Mouse (Mus musculus) forebrain, postnatal 0 days (tissue): ENCODE results near the gene Eif5b. TPM values are rescaled to one million over a fixed set of nuclear protein-coding genes. Genes with fewer than 3 reads are reported as not detected.

Experiments used
- ATAC-seq: fragments of 200-750 bp; cut with Nextera tagmentation; 2 replicates; pipeline ENCODE4 v1.8.0; 2017; ENCODE audit warnings: mild to moderate bottlenecking, moderate library complexity
- DNase-seq: peaks from one replicate; pipeline ENCODE4 v3.0.0-alpha.2; 2015
- H3K27ac ChIP-seq: fragments of 300-500 bp; sonication (generic); 2 replicates; pipeline ENCODE4 v1.5.1; 2014; ENCODE audit warnings: low read depth, mild to moderate bottlenecking, antibody characterized with exemption, low read length, moderate library complexity, mixed read lengths
- H3K27me3 ChIP-seq: fragments of 300-500 bp; sonication (generic); 2 replicates; pipeline ENCODE4 v1.6.1; 2014; ENCODE audit warnings: mild to moderate bottlenecking, low read length, mixed read lengths; ENCODE audit not compliant: insufficient read depth
- H3K36me3 ChIP-seq: fragments of 300-500 bp; sonication (generic); 2 replicates; pipeline ENCODE4 v1.6.1; 2014; ENCODE audit warnings: mild to moderate bottlenecking, moderate library complexity; ENCODE audit not compliant: insufficient read depth
- H3K4me1 ChIP-seq: fragments of 300-500 bp; sonication (generic); 2 replicates; pipeline ENCODE4 v1.6.1; 2014; ENCODE audit warnings: antibody characterized with exemption; ENCODE audit not compliant: insufficient read depth
- H3K4me2 ChIP-seq: fragments of 300-500 bp; sonication (generic); 2 replicates; pipeline ENCODE4 v1.6.1; 2014; ENCODE audit warnings: low read depth, mild to moderate bottlenecking, moderate library complexity
- H3K4me3 ChIP-seq: fragments of 300-500 bp; sonication (generic); 2 replicates; pipeline ENCODE4 v1.5.1; 2014; ENCODE audit warnings: low read depth, low read length, mixed read lengths
- H3K9ac ChIP-seq: fragments of 300-500 bp; sonication (generic); 2 replicates; pipeline ENCODE4 v1.6.1; 2014; ENCODE audit warnings: mild to moderate bottlenecking
- H3K9me3 ChIP-seq: fragments of 300-500 bp; sonication (generic); 2 replicates; pipeline ENCODE4 v1.6.1; 2016; ENCODE audit warnings: low read length
- CTCF ChIP-seq: sonication (generic); IDR thresholded peaks from 2 replicates; pipeline ENCODE4 v1.5.1; 2016; ENCODE audit warnings: antibody characterized with exemption, control low read depth, low read depth
- whole genome bisulfite sequencing: fragments of 180-500 bp; shearing (Covaris S2); extraction: QIAGEN DNeasy Blood & Tissue Kit; methylation state at CpG from one replicate; pipeline ENCODE4 v1.1.7; 2014; 5-methylcytosine and 5-hydroxymethylcytosine counted together
- polyA plus RNA-seq: library from polyadenylated mRNA; unstranded; fragments of >200 nt; fragmentation: Nextera tagmentation; extraction: Ambion mirVana; gene quantifications from 2 replicates; pipeline ENCODE4 v1.2.1, GENCODE M21; 2015
- total RNA-seq: library from RNA; depleted of rRNA; stranded (reverse); fragments of >200 nt; gene quantifications from 2 replicates; pipeline ENCODE4 v1.2.3, GENCODE M21; 2014

The Eif5b gene
- total and polyA plus RNA-seq, 2 experiments from 2014 or later = 18.1 to 21.6 TPM

- DNase-seq = no peak
- Histone ChIP-seq H3K27ac (no peak overlapping the region), H3K9ac (no peak overlapping the region), H3K9me3 (no peaks in the 10 kb centered on the region), H3K4me1 (no peaks in the 10 kb centered on the region), H3K27me3 (no peaks in the 10 kb centered on the region), H3K4me3 (no peak overlapping the region), H3K36me3 (peaks cover 61% of the 10 kb centered on the region), H3K4me2 (no peak overlapping the region)
- no peak for ATAC-seq
- WGBS = 89% methylated on average over 5 of the region's 5 CpGs
- TF ChIP-seq CTCF = no peak
These were observed 10.0 kb upstream of the Eif5b start for GRCm38 (mm10) chr1:37987856-37988255.

- no peak for ATAC-seq
- H3K4me1 ChIP-seq = peaks cover 13% of the 10 kb centered on the region
- TF ChIP-seq CTCF = no peak
These were observed 1.6 kb upstream of the Eif5b start for GRCm38 (mm10) chr1:37996226-37996625.

GRCm38 (mm10) chr1:37996877-37997484, 829 bp upstream of the Eif5b start:
- Histone ChIP-seq H3K9me3 (no peaks in the 10 kb centered on the region), H3K27me3 (no peaks in the 10 kb centered on the region), H3K27ac (peak overlapping the region; percentile 96), H3K4me2 (peak overlapping the region; percentile 75), H3K9ac (peak overlapping the region; percentile 90), H3K36me3 (peaks cover 34% of the 10 kb centered on the region), H3K4me1 (peaks cover 13% of the 10 kb centered on the region), H3K4me3 (peak overlapping the region; percentile 88)
- TF ChIP-seq CTCF = no peak
- DNase-seq = peak; percentile 99
- WGBS = 1% methylated on average over 42 of the region's 42 CpGs
- ATAC-seq = peak; percentile 96

More at GRCm38 (mm10) chr1:37996226-37996625, 1.6 kb upstream of the Eif5b start:
- H3K4me2 ChIP-seq = peak overlapping the region; percentile 75
- H3K9me3 ChIP-seq = no peaks in the 10 kb centered on the region
- no peak for DNase-seq
- peak overlapping the region; percentile 96; the same call in 1 of the 2 replicates for H3K27ac ChIP-seq
- H3K36me3 ChIP-seq = peaks cover 41% of the 10 kb centered on the region
- H3K9ac ChIP-seq = peak overlapping the region; percentile 90
- H3K27me3 ChIP-seq = no peaks in the 10 kb centered on the region
- 39% methylated on average over 3 of the region's 3 CpGs for WGBS
- H3K4me3 ChIP-seq = peak overlapping the region; percentile 88

- peak; percentile 3 for DNase-seq
- 5% methylated on average over 44 of the region's 47 CpGs for WGBS
- TF ChIP-seq CTCF = no peak
- Histone ChIP-seq H3K9ac (peak overlapping the region; percentile 85), H3K27ac (peak overlapping the region; percentile 96), H3K4me1 (peaks cover 13% of the 10 kb centered on the region), H3K36me3 (peaks cover 18% of the 10 kb centered on the region), H3K4me2 (peak overlapping the region; percentile 75), H3K4me3 (peak overlapping the region; percentile 88), H3K9me3 (no peaks in the 10 kb centered on the region), H3K27me3 (no peaks in the 10 kb centered on the region)
- ATAC-seq = peak; percentile 0; the same call in 1 of the 2 replicates
These were observed 775 bp downstream of the Eif5b start for GRCm38 (mm10) chr1:37998371-37999199.

- H3K27ac ChIP-seq = no peak overlapping the region
- DNase-seq (no peak), ATAC-seq (no peak)
- peaks cover 9% of the 10 kb centered on the region for H3K36me3 ChIP-seq
- no peak for TF ChIP-seq CTCF
- 76% methylated on average over 3 of the region's 3 CpGs for WGBS
- H3K4me3 ChIP-seq = no peak overlapping the region
- H3K27me3 ChIP-seq = no peaks in the 10 kb centered on the region
- no peaks in the 10 kb centered on the region for H3K9me3 ChIP-seq
- peaks cover 13% of the 10 kb centered on the region for H3K4me1 ChIP-seq
- no peak overlapping the region for H3K4me2 ChIP-seq
- H3K9ac ChIP-seq = no peak overlapping the region
These were observed 1.7 kb downstream of the Eif5b start for GRCm38 (mm10) chr1:37999552-37999951.

GRCm38 (mm10) chr1:38000844-38001243, 3.0 kb downstream of the Eif5b start:
- peaks cover 13% of the 10 kb centered on the region for H3K4me1 ChIP-seq
- no peak overlapping the region for H3K4me2 ChIP-seq
- TF ChIP-seq CTCF = no peak
- H3K36me3 ChIP-seq = no peaks in the 10 kb centered on the region
- H3K27me3 ChIP-seq = no peaks in the 10 kb centered on the region
- H3K27ac ChIP-seq = no peak overlapping the region
- H3K9ac ChIP-seq = no peak overlapping the region
- DNase-seq (no peak), ATAC-seq (no peak)
- no peak overlapping the region for H3K4me3 ChIP-seq
- 98% methylated on average over 8 of the region's 8 CpGs for WGBS
- H3K9me3 ChIP-seq = no peaks in the 10 kb centered on the region

- no peak for TF ChIP-seq CTCF
- Histone ChIP-seq H3K27ac (no peak overlapping the region), H3K4me3 (no peak overlapping the region), H3K4me2 (no peak overlapping the region), H3K27me3 (no peaks in the 10 kb centered on the region), H3K4me1 (peaks cover 6% of the 10 kb centered on the region; the same call in 1 of the 2 replicates), H3K9ac (no peak overlapping the region), H3K9me3 (no peaks in the 10 kb centered on the region), H3K36me3 (no peaks in the 10 kb centered on the region)
- WGBS = 93% methylated on average over 9 of the region's 9 CpGs
- ATAC-seq = no peak
- DNase-seq = no peak
These were observed 4.1 kb downstream of the Eif5b start for GRCm38 (mm10) chr1:38001956-38002355.
